Mouse (Mus musculus) cerebellum, adult 18-20 months (tissue): ENCODE results near the gene Aifm2.

Source experiments
- DNase-seq, 2 experiments: peaks; one replicate each; pipeline ENCODE4 v3.0.0; 2021

Aifm2 gene

DNA sequence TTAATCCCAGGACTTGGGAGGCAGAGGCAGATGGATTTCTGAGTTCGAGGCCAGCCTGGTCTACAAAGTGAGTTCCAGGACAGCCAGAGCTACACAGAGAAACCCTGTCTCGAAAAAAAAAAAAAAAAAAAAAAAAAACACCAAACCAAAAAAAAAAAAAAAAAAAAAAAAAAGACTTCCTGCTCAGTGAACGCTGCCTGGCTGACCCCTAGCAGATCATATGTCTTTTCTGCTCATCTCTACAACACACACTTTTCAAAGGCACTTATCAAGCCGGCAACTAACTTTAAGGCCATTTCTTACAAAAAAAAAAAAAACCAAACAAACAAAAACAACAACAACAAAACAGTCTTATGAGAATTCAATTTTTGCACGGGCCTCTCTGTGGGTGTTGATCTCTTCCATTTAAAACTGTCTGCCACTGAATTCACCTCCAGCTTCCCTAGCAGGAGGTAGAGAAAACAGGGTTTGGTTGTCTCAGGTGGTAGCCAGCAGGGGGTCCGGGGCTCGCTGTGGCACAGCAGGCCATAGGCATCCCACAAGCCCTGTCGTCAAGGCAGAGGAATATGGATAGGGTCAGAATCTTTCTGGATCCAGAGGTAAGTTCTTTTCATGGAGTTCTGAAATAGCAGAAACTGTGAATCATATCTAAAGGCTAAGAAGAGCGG is 66.5 kb downstream of the Aifm2 start:
- peak in 1 of 2 experiments; percentile 12 for DNase-seq

DNA sequence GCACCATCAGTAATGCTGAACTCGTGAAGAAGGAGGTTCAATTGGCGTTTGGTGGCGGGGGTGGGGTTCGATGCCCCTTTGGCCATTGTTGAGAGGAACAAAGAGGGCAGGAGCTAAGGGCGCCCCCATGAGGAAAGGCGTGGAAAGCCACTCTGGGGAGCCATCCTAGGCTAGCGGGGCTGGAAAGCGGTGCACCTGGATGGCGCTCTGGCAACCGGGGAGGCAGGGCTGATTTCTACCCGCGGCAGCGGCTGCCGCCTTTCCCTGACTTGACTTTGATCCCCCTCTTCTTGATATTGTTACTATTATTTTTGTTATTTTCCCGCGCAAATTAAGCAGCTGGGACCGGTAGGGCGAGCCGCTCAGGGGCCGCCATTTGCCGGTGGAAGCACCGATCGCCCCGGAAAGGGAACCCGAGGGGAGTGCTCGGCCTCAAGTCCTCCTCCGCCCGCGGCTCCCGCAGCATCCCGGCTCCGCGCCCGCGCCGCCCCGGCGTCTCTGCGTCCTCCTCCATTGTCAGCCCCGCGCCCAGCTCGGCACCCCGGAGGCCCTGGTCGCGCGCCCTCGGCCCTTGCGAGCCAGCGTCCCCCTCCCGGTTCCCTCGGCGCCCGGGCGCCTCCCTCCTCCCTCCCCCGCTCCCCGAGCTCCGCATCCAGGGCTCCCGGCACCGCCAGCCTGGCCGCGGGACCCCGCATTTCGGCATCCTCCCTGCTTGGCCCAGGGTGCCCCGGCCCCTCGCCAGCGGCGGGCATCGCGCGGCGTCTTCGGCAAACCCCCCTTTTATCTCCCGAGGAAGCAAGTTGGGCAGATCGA is 67.9 kb downstream of the Aifm2 start:
- DNase-seq: peak; percentile 69 to 82

DNA sequence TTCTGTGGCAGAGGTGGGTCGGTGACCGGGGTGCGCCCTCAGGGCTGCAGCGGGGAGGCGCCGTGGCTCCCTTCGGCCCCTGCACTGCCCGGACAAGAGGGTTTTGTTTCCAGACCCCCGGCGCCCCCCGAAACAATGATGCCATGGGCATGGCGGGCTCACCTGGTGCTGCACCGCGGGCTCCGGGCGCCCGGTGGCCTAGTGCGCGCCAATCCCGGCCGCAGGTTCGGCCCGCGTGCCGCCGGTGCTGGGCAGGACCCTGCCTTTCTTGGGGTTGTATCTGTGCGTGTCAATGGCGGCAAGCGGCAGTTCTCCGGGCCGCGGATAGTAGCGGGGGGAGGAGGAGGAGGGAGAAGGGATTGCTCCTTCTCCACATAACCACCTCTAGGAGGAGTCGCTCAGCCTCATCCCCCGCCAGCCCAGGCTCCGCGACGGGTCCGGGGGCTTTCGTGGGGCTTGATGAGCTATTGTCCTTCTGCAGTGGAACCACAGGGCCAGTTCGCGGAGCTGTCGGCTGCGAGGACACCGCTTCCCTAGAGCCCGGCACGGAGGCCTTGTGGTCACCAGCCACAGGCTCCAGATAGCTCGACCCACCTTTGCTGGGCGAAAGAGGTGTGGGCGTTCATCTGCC is 68.7 kb downstream of the Aifm2 start, which contains the start of gene H2afy2:
H2afy2 (minus strand) TSS at position 527 of the 631 bp plus-strand sequence.
- DNase-seq: peak; percentile 82 to 87

DNA sequence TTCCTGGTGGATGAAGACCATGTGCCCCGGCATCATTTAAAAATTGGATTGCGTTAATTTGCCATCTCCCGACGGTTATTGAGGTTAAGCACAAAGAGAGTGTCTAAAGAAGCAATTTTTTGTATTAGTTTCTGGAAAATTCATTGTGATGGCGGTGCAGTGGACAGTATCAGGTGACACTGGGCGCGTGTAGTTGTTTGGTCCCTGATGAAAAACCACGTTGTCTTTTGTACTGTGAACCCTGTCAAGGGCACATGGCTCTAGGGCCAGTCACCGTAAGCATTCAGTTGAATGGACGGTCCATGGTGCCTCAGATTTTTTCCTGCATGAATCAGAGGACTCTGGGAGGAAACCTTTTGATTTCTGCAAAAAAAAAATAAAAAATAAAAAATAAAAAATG is 69.4 kb downstream of the Aifm2 start:
- DNase-seq: peak in 1 of 2 experiments; percentile 7

DNA sequence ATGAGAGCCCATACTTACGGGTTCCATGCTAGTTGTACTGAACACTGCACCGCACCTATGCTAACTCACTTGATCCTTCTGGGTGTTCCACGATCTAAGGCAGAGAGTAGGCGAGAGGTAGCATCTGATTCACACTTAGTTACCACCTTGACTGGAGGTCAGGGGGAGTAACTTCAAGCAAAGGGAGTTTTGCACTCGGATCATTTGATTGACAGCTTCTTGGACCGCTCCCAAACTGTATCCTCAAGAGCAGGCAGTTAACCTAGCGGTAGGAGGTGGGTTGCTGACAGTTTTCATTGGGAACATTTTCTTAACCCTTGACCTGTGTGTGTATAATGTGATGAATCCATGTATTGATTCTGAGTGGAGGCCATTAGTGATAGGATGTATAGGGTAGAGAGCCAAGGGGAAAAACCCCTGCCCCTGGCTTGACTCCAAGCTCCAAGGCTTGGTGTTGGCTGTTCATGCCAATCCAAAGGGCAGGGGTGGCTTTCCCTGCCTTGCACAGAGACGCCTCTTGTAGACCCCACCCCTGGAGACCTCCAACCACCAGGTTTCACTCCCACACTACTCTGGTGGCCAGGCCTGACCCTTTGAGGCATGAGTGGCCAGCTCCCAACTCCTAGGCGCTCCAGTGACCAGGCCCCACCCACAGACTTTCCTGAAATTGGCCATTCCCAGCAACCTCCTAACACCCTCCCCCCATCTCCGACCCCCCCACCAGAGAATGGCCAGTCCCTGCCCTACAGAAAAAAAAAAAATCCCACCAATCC is 72.7 kb downstream of the Aifm2 start:
- no peak for DNase-seq

DNA sequence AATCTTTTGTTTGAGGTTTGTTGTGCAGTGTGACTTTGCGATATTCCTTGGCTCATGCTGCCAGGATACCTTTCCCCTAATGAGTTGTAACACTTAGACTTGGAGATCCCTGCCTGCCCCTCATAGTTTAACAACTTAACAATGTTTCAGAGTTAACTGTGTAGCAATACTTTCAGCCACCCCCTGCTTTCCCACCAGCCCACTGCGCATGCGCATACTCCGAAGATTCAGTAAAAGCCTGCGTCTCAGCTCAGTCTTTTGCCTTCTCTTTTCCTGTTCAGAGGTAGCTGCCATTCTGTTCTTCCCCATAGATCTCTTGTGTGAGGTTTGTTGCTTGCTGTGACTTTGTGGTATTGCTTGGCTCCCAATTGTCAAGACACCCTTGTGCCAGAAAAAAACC is 73.4 kb downstream of the Aifm2 start:
- no peak for DNase-seq
